Mouse (Mus musculus) induced T-regulatory cell, adult 2 months (primary cell): ENCODE data around the gene Pole.

Experiments
- DNase-seq: peaks from one replicate; pipeline ENCODE4 v3.0.0-alpha.2; 2012; ENCODE audit warnings: low read depth

The Pole gene

DNA sequence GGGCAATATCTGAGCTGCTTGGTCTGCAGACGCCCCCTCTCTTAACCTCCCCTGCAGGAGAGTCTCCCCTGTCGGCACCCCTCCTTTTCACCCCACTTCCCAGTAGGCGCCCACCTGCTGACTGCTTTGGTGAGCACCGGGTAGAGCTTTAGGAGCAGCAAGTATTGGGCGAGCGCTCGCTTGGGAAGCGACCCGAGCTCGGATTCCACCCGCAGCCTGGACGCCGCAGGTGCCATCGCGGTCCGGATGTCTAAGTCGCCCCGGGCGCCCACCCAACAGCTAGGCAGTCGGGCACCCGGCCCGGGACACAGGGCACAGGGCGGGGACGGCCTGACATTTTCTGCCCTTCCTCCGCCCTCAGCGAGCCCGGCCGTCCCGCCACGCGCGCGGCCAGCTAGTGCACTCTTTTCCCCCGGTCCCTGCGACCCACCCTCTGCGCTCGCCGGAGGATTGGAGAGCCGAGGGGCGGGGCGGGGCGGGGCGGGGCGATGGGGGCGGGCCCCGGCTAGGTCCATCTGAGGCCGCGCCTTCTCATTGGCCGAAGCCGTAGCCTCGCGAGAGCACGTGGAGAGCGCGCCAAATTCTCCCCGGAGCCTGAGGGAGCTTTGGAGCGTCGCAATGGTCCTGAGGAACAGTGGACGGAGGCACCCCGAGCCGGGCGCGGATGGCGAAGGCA is at the start of gene Pole, which contains the start of gene Pxmp2:
Pole (plus strand) TSS at position 537 of the 676 bp plus-strand sequence.
Pxmp2 (minus strand) TSS at position 417 of the 676 bp plus-strand sequence.
- peak; percentile 95 for DNase-seq

DNA sequence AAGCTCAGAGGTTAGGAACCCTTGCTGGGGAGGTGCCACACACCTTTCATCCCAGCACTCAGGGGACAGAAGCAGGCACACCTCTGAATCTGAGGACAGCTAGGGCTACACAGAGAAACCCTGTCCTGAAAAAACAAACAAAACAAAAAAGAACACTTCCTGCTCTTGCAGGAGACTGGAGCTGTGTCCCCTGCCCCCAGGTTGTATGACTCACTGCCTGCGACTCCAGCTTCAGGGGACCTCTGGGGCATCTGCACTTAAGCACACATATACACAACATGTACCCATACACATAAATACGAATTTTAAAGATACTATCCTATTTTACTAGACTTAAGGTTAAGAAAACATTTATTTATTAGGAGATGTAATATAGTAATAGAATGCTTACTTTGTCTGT is 42.0 kb upstream of the Pole start:
- DNase-seq, result no peak

DNA sequence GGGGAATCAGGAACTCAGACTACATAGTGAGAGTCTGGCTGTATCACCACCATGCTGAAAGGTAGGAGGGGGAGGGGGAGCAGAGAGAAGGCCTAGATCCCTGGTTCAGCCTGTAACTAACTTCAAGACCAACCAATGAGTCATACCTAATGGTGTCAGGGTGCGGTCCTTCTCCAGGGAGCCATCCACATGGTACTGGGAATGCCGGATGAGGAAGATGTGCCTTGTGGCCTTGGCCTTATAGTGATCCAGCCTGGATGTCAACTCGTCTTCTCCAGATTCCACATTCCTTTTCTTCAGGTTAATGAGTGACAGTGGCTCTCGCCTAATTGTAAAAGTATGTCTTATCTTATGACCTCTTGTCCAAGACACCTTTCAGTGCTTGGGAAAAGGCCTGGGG is 19.2 kb upstream of the Pole start:
- no peak for DNase-seq

DNA sequence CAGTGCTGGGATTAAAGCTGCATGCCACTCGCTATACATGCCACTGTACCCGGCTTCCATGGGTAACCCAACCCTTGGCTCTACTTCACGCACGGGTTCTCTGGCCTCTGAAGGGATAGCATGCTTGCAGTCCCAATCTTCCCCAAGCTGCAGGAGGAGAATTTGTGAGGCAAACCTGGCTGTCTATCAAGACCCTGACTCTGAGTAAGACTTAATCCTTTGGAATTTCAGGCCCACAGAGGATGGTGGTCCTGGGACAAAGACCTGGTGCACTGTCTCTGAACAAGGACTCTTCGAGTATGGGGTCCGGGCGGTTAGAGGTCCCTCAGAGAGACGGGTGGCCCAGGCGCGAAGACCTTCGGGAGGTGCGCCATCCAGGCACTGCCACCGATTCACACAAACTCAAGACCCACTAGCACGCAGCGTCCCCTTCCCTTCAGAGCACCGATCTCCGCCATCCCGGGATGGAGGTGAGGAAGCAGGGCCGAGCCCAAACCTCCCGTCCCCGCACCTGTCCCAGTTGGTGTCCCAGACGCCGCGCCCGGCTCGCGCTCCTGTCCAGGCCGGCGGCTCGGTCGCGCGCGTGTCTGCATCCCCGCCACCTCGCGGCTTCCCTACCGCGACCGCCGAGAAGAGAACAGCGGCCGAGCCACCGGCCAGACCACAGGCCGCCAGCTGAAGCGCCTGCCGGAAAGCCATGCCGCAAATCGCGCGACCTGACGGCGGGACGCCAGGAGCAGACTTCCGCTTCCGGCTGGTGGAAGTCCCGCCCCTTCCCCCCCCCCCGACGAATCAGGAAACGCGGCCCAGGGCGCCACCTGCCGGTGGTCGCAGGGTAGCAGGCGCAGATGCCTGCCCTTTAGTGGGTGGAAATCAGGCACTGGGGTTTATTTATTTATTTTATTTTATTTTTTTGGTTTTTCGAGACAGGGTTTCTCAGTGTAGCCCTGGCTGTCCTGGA is 16.7 kb upstream of the Pole start, which contains the start of gene Pgam5:
Pgam5 (minus strand) TSS at position 773 of the 961 bp plus-strand sequence.
- DNase-seq, result peak; percentile 94

DNA sequence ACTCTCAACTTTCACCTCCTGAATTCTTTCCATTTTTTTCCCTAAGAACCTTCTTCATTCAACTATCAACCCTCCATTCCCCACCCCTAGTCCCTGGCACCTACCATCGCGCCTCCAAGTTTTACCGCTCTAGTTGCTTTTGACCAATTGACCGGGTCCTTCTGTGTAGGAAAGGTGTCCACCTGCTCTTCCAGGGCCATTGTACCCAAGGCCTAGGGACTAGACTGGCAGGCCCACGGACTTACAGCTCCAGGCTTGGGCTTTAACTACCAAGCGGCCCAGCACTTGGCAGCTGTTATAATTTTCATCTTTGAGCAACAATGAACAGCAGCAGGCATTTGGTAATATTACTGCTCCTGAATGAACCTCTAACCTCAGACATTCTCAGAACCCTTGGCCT is 15.9 kb upstream of the Pole start:
- DNase-seq, result no peak

DNA sequence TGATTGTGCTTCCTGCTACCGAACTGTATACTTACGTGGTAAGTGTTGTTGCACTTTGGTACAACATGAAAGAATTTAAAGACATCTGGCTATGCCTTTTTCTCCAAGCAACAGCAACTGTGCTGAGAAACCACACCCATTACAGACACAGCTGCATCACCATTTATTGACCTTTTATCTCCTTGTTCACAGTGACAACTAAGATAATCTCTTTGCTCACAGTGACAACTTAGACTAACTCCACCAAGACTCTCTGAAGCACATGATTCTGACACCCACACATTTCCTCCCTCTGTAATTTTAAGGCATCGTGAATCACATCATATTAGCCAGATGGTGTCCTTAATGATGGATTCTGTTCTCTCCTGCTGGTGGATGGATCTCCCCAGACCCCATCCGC is 12.0 kb upstream of the Pole start:
- DNase-seq, result peak; percentile 29

DNA sequence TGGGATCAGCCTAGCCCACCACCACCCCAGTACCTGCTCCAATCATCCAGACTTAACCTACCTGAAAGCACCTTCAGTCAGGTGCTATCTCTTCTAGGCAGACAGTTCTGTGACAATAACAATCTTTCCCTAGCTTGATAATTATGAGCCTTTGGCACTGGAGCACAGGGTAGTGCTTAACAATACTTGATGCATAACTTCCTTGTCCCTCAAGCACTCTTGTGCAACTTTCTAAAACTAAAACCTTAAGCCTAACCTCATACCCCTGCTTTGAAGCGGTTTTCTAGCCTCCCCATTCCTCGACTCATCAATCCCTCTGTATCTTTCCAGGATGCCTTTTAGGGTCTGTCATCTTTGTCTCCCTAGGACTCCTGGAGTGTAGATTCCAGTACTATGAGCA is 11.3 kb upstream of the Pole start:
- DNase-seq, result no peak

DNA sequence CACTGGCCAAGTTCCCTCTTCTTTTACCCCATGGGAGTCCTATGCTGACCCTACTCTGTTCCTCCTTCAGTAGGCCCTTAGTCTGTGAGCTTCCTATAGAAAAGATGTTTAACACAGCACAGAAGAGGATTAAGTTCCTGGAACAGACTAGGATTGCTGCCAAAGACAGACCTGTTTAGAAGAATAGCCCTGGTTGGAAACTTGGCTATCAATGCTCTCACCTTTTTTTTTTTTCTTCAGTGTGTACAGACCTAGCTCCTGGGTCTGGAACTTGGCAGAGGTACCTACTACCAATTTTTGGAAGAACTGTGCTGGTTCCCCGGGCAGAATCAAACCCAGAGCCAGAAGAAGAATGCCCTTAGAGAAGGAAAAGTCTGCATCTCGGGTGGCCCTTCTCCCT is 9.7 kb upstream of the Pole start:
- DNase-seq, result no peak

DNA sequence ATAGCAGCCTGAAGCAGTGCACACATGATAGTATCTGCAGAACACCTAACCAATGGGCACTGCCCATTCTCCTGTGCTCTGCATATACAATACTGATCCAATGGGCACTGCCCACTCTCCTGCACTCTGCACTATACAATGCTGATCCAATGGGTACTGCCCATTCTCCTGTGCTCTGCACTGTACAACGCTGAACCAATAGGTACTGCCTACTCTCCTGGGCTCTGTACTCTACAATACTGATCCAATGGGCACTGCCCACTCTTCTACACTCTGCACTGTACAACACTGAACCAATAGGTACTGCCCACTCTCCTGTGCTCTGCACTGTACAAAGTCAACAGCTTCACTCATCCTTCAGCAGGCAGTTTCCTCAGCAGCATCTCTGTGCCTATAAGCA is 9.2 kb upstream of the Pole start:
- DNase-seq, result no peak

DNA sequence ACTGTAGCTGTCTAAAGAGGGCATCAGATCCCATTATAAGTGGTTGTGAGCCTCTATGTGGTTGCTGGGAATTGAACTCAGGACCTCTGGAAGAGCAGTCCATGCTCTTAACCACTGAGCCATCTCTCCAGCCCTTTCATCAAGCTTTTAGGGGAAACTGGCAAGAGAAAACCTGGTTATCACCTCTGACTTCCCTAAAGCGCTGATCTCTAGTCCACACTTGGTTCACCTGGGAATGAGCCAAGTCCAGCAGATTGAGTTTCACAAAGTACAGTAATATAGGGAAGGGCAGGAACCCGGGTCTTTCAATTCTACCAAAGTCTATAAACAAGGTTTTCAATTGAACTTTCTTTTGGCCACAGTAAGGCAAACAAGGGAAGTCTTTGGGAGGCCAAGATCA is 4.1 kb upstream of the Pole start:
- no peak for DNase-seq

DNA sequence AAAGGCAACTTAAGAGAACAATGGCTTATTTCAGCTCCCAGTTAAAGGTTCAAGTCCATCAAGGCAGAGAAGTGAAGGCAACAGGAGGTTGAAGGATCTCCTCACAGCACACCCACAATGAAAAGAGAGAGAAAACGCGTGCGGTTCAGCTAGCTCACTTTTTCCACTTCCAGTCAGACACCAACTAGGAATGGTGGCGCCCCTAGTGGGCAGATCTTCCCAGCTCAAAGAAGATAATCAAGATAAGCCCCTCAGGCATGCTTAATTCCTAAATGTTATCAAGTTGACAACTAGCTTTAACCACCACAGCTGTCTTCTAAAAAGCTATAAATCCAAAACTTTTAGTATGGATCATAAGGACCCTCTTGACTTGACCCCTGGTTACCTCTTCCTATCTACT is 1.6 kb upstream of the Pole start:
- DNase-seq, result peak; percentile 90

DNA sequence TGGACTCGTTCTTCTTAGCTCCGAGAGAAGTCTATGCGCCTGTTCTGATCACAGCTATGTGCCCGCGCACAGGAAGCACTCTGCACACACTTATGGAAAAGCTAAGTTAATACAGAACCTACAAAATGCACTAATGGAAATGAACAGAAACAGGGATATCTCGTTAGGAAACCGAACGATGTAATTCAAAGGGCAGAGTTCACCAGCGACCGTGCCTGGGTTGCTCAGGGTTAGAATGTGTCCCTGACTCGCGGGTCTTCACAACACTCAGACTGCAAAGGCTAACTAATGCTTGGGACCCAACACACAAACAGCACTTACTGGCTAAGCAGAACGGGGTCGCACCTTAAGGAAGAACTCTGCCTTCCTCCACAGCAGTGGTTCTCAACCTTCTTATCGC is 950 bp upstream of the Pole start:
- DNase-seq, result peak; percentile 53

DNA sequence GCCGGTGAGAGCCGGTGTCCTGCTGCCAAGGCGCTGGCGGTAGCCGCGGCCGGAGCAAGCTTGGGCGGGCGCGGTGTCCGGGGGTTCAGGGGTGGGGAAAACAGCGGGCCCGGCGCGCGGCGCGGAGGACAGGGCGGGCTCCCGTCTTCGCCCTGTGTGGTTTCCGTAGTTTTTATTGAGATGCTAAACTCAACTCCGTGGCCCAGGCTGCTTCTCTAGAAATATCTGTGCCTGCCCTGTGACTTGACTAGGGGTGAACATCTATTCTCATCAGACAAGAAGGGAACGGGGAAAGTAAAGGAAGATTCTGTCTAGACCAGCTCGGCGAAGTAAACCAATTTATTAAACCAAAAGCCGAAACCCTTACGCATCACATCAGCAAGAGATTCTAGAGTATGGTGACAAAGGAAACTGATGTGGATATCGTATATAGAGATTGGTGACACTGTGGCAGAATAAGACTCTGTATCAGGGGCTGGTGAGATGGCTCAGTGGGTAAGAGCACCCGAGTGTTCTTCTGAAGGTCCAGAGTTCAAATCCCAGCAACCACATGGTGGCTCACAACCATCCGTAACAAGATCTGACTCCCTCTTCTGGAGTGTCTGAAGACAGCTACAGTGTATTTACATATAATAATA is 459 bp downstream of the Pole start:
- DNase-seq, result no peak

DNA sequence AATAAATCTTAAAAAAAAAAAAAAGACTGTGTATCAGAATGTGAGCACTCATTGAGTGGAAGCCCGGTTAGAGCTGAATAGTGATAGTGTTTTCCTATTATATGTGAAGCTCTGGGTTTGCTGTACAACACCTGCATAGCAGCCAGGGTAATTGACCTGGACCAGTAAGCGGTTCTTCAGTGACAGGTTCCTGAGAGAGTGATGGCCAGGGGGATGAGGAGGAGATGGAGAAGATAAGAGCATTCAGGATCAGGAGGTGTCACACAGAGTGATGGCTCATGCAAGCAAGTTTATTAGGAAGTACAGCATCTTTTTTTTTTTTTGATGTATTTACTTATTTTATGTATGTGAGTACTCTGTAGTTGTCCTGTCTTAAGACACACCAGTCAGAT is 974 bp downstream of the Pole start:
- peak; percentile 27 for DNase-seq

DNA sequence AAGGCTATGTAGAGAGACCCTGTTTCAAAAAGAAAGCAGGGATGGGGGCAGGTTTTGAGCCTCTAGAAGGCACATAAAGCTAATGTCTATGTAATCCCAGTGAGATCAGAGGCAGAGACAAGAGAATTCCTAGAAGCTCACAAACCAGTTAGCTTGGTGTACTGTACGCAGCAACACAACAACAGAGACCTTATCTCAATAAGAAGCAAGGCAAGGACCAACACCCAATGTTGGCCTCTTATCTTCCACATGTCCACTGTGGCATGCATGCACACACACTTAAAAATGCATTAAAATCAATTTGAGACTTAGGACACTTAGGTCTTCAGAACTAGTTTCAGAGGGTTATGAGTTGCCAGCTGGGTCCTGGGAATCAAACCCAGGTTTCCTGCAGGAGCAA is 5.5 kb downstream of the Pole start:
- no peak for DNase-seq

DNA sequence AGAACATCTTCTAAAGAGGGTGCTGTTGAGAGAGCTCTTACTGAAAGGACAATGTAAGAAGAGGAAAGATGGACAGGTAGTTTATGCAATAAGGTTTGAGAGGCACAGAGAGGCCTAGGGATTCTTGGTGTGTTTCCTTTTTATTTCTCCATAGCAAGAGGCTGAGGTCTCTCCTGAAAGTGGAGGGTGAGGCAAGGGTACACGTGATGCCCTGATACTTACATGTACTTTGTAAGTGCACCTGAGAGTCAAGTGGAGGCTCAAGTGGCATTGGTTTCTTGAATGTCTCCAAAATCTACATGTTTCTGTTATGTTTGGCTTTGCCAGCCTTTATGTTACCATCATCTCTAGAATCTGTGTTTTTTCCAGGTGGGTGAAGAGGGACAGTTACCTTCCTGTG is 10.5 kb downstream of the Pole start:
- no peak for DNase-seq

DNA sequence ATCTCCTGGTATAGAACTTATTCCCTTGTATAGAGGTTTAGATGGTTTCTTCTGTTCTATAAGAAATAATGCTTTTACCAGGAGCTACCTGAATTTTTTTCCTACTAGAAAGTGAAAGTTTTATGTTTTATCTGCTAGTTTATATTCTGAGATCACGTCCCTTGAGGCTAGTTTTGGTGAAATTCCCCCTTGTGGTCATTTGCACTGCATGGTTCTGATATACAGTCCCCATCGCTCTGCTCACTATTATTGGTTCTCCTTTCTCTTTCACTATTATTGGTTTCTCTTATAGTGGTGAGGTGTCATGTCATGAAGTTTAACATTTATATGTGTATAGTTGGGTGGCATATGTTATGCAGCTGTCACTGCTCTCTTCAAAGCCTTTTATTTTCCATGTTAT is 14.5 kb downstream of the Pole start:
- DNase-seq, result peak; percentile 16

DNA sequence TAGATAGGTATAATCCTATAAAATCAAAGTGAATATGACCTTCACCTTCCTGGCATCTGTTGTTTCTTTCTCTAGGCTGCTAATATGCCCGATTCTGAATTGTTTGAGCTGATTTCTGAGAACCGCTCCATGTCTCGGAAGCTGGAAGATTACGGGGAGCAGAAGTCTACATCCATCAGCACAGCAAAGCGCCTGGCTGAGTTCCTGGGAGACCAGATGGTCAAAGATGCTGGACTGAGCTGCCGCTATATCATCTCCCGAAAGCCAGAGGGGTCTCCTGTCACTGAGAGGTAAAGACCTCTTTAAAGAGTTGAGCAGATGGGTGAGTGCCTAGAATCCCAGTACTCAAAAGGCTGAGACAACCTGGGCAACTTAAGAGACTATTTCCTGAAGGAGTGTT is 22.8 kb downstream of the Pole start:
- DNase-seq, result no peak

DNA sequence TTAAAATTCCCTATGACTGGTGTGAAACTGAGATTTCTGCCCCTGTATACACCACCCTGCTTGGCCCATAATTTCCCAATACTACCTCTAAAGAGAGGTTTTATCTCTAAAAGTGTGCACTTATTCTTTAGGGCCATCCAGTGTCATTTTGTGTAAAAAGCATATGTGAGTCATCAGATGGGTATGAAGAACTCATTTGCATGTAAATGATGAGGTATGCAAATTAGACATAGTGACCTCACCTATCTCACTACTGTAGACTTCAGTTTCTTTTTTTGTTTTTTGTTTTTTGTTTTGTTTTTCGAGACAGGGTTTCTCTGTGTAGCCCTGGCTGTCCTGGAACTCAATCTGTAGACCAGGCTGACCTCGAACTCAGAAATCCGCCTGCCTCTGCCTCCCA is 27.0 kb downstream of the Pole start:
- no peak for DNase-seq

DNA sequence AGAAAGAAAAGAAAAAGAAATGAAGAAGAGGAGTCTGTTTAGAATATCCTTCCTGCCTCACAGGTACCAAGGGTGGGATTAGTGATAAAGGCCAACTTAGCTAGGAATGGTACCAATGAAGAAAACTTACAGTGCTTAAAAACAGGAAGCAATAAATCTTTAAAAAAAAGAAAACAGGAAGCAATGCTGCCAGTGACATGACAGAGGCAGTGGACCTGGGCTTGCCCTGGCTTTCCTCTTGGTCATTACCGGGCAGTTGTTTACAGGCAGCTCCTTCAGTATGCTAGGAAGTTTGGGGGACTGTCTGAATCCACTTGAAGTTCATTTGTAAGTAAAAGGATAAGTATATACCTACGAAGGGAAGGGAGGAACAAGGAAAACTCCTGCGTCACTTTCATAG is 44.4 kb downstream of the Pole start:
- DNase-seq, result no peak

DNA sequence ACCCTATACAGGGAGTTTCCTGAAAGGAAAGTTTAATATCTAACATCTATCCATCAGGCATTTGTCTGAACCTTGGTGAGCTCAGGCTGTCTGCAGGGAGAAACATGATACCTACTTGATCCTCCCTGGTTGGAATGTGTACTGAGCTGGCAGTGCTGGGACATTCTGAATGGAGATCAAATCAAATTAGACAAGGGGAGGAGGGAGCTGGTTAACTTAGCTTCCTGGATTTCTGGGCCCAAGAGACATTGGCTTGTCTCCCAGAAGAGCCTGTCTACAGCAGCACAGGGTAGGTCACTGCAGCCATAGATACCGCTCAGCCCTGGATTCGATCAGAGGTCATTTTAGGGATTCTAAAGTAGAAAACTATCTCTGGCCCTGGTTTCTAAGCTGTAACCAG is 52.7 kb downstream of the Pole start:
- no peak for DNase-seq

DNA sequence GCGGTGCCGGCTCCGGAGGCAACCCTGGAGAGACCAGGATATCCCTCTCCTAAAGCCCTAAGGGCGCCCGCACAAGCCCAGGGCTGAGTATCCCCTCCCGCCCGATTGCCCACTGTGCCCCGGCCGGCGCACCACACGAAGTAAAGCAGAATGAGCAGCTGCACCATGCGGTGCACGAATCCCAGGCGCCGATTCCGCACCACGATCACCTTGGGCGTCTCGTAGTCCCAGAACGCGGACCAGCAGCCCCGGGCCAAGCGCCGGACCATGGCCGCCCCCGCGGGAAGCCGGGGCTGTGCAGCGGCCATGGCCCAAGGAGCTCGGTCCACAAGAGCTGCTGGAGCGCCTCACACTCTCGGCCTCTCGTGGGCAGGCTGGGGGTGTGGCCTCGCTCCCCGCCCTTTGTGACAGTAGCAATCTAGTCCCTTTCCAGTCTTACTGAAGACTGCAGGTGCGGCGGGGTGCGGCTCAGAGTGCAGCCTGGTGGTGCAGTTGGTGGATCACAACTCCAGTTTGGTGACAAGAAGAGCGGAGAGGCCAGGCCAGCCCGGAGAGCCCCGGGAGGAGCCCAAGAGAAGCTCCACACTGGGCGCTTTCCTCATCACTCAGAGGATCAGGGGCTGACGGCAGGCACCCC is 56.7 kb downstream of the Pole start, which contains the start of gene P2rx2:
P2rx2 (minus strand) TSS at position 565 of the 637 bp plus-strand sequence.
- DNase-seq, result peak; percentile 41
